Mouse (Mus musculus) hindbrain, embryonic 11.5 days (tissue): ENCODE data around the gene Kcnj6. TPM values are rescaled to one million over a fixed set of nuclear protein-coding genes. Genes with fewer than 3 reads are reported as not detected.
"Not testable (repeated sequence)": the region's sequence is repeated elsewhere in the genome, so short reads cannot be mapped to it uniquely, and the experiment has no call there.

Experiments used
- ATAC-seq: fragments of 200-750 bp; cut with Nextera tagmentation; 2 replicates; pipeline ENCODE4 v1.8.0; 2017; ENCODE audit warnings: mild to moderate bottlenecking, moderate TSS enrichment, moderate library complexity; ENCODE audit not compliant: low FRiP score
- DNase-seq: peaks from one replicate; pipeline ENCODE4 v3.0.0-alpha.2; 2015; ENCODE audit warnings: low spot score
- H3K27ac ChIP-seq: fragments of 300-500 bp; sonication (generic); 2 replicates; pipeline ENCODE4 v1.5.1; 2014; ENCODE audit warnings: mild to moderate bottlenecking, low read depth, low read length
- H3K27me3 ChIP-seq: fragments of 300-500 bp; sonication (generic); 2 replicates; pipeline ENCODE4 v1.6.1; 2014; ENCODE audit warnings: mild to moderate bottlenecking, low read length, moderate library complexity, mixed read lengths; ENCODE audit not compliant: control insufficient read depth, insufficient read depth
- H3K36me3 ChIP-seq: fragments of 300-500 bp; sonication (generic); 2 replicates; pipeline ENCODE4 v1.6.1; 2014; ENCODE audit warnings: mild to moderate bottlenecking, low read length, moderate library complexity, mixed read lengths; ENCODE audit not compliant: control insufficient read depth, insufficient read depth
- H3K4me1 ChIP-seq: fragments of 300-500 bp; sonication (generic); replicated peaks from 2 replicates; pipeline ENCODE4 v1.6.1; 2014; ENCODE audit warnings: low read length, mixed read lengths; ENCODE audit not compliant: control insufficient read depth, insufficient read depth
- H3K4me2 ChIP-seq: fragments of 300-500 bp; sonication (generic); replicated peaks from 2 replicates; pipeline ENCODE4 v1.6.1; 2014; ENCODE audit warnings: mild to moderate bottlenecking, low read depth, low read length
- H3K4me3 ChIP-seq: fragments of 300-500 bp; sonication (generic); 2 replicates; pipeline ENCODE4 v1.5.1; 2014; ENCODE audit warnings: low read depth, low read length
- H3K9ac ChIP-seq: fragments of 300-500 bp; sonication (generic); 2 replicates; pipeline ENCODE4 v1.6.1; 2014; ENCODE audit warnings: low read depth, low read length
- H3K9me3 ChIP-seq: fragments of 300-500 bp; sonication (generic); 2 replicates; pipeline ENCODE4 v1.6.1; 2016; ENCODE audit warnings: low read length; ENCODE audit not compliant: control insufficient read depth
- WGBS: fragments of 180-500 bp; shearing (Covaris S2); extraction: QIAGEN DNeasy Blood & Tissue Kit; methylation state at CpG from one replicate; pipeline ENCODE4 v1.1.7; 2014; 5-methylcytosine and 5-hydroxymethylcytosine counted together
- polyA plus RNA-seq: library from polyadenylated mRNA; unstranded; fragments of >200 nt; fragmentation: Nextera tagmentation; extraction: Ambion mirVana; gene quantifications from 2 replicates; pipeline ENCODE4 v1.2.1, GENCODE M21; 2014

The Kcnj6 gene
- polyA plus RNA-seq, 1 experiment from 2014 or later, result 0.08 TPM

- Histone ChIP-seq H3K27me3 (no peaks in the 10 kb centered on the region), H3K4me1 (no peaks in the 10 kb centered on the region), H3K9me3 (no peaks in the 10 kb centered on the region), H3K36me3 (no peaks in the 10 kb centered on the region), H3K27ac (no peak overlapping the region), H3K4me2 (no peak overlapping the region), H3K4me3 (no peak overlapping the region), H3K9ac (no peak overlapping the region)
- DNase-seq (no peak), ATAC-seq (no peak)
- 85% methylated on average over 8 of the region's 8 CpGs for WGBS
Measured at GRCm38 (mm10) chr16:94827092-94827585, 170.4 kb downstream of the Kcnj6 start.

- WGBS, result 90% methylated on average over 6 of the region's 6 CpGs
- DNase-seq (no peak), ATAC-seq (no peak)
- Histone ChIP-seq H3K4me2 (no peak overlapping the region), H3K27me3 (no peaks in the 10 kb centered on the region), H3K9me3 (no peaks in the 10 kb centered on the region), H3K9ac (no peak overlapping the region), H3K36me3 (no peaks in the 10 kb centered on the region), H3K4me3 (no peak overlapping the region), H3K27ac (no peak overlapping the region), H3K4me1 (no peaks in the 10 kb centered on the region)
Measured at GRCm38 (mm10) chr16:94825274-94825673, 172.2 kb downstream of the Kcnj6 start.

GRCm38 (mm10) chr16:94822611-94823010 lies 174.9 kb downstream of the Kcnj6 start:
- H3K4me3 ChIP-seq, result no peak overlapping the region
- H3K9me3 ChIP-seq, result no peaks in the 10 kb centered on the region
- no peak overlapping the region for H3K4me2 ChIP-seq
- ATAC-seq, result no peak
- WGBS, result 80% methylated on average over 5 of the region's 5 CpGs
- H3K27ac ChIP-seq, result no peak overlapping the region
- no peaks in the 10 kb centered on the region for H3K4me1 ChIP-seq
- H3K36me3 ChIP-seq, result no peaks in the 10 kb centered on the region
- H3K27me3 ChIP-seq, result no peaks in the 10 kb centered on the region
- H3K9ac ChIP-seq, result no peak overlapping the region
- DNase-seq, result no peak

- Histone ChIP-seq H3K9me3 (no peaks in the 10 kb centered on the region), H3K27me3 (no peaks in the 10 kb centered on the region), H3K36me3 (no peaks in the 10 kb centered on the region), H3K4me1 (no peaks in the 10 kb centered on the region), H3K4me3 (no peak overlapping the region), H3K4me2 (no peak overlapping the region), H3K9ac (no peak overlapping the region), H3K27ac (no peak overlapping the region)
- DNase-seq (no peak), ATAC-seq (no peak)
- WGBS, result 92% methylated on average over 11 of the region's 11 CpGs
Measured at GRCm38 (mm10) chr16:94821610-94822009, 175.9 kb downstream of the Kcnj6 start.

- no peak for ATAC-seq
- H3K4me1 ChIP-seq, result no peaks in the 10 kb centered on the region
- H3K27ac ChIP-seq, result no peak overlapping the region
- no peaks in the 10 kb centered on the region for H3K27me3 ChIP-seq
- no peak overlapping the region for H3K4me2 ChIP-seq
- DNase-seq, result peak; percentile 76
- 34% methylated on average over 6 of the region's 6 CpGs for WGBS
- H3K4me3 ChIP-seq, result no peak overlapping the region
- peaks cover 4% of the 10 kb centered on the region for H3K9me3 ChIP-seq
- H3K9ac ChIP-seq, result no peak overlapping the region
- H3K36me3 ChIP-seq, result no peaks in the 10 kb centered on the region
Measured at GRCm38 (mm10) chr16:94816391-94816790, 181.1 kb downstream of the Kcnj6 start.

GRCm38 (mm10) chr16:94815891-94816290 lies 181.6 kb downstream of the Kcnj6 start:
- ATAC-seq, result no peak
- H3K27ac ChIP-seq, result no peak overlapping the region
- H3K36me3 ChIP-seq, result no peaks in the 10 kb centered on the region
- no peak overlapping the region for H3K9ac ChIP-seq
- DNase-seq, result no peak
- H3K27me3 ChIP-seq, result no peaks in the 10 kb centered on the region
- no peak overlapping the region for H3K4me2 ChIP-seq
- H3K4me1 ChIP-seq, result no peaks in the 10 kb centered on the region
- H3K4me3 ChIP-seq, result no peak overlapping the region
- whole genome bisulfite sequencing, result 86% methylated on average over 6 of the region's 6 CpGs
- H3K9me3 ChIP-seq, result peaks cover 4% of the 10 kb centered on the region

GRCm38 (mm10) chr16:94809286-94809685 lies 188.2 kb downstream of the Kcnj6 start:
- WGBS, result 8% methylated on average over 1 of the region's 1 CpGs

GRCm38 (mm10) chr16:94798241-94798640 lies 199.3 kb downstream of the Kcnj6 start:
- ATAC-seq, result no peak
- Histone ChIP-seq H3K27ac (no peak overlapping the region), H3K9me3 (no peaks in the 10 kb centered on the region), H3K36me3 (no peaks in the 10 kb centered on the region), H3K4me2 (no peak overlapping the region), H3K9ac (no peak overlapping the region), H3K4me3 (no peak overlapping the region), H3K27me3 (no peaks in the 10 kb centered on the region), H3K4me1 (no peaks in the 10 kb centered on the region)
- WGBS, result 84% methylated on average over 6 of the region's 12 CpGs
- no peak for DNase-seq

More at GRCm38 (mm10) chr16:94809286-94809685, 188.2 kb downstream of the Kcnj6 start:
- not testable (repeated sequence) for DNase-seq, H3K9ac ChIP-seq, H3K4me3 ChIP-seq, H3K9me3 ChIP-seq, H3K27ac ChIP-seq, H3K36me3 ChIP-seq, ATAC-seq, H3K4me2 ChIP-seq, H3K27me3 ChIP-seq, H3K4me1 ChIP-seq

GRCm38 (mm10) chr16:94797366-94797765 lies 200.1 kb downstream of the Kcnj6 start:
- WGBS, result 83% methylated on average over 6 of the region's 6 CpGs

More at GRCm38 (mm10) chr16:94797366-94797765, 200.1 kb downstream of the Kcnj6 start:
- Histone ChIP-seq H3K4me3 (no peak overlapping the region), H3K27me3 (no peaks in the 10 kb centered on the region), H3K4me2 (no peak overlapping the region), H3K27ac (no peak overlapping the region), H3K36me3 (no peaks in the 10 kb centered on the region), H3K4me1 (no peaks in the 10 kb centered on the region), H3K9ac (no peak overlapping the region), H3K9me3 (no peaks in the 10 kb centered on the region)
- ATAC-seq (no peak), DNase-seq (no peak)
